Mouse (Mus musculus) thymus, adult 2 months (tissue): ENCODE measurements around the gene Rrnad1. TPM values are rescaled to one million over a fixed set of nuclear protein-coding genes. Genes with fewer than 3 reads are reported as not detected.

ENCODE experiments used
- DNase-seq: peaks from one replicate; pipeline ENCODE4 v3.0.0; 2021
- H3K27ac ChIP-seq: fragments of 200-500 bp; 2 replicates; pipeline ENCODE4 v1.5.1; 2012; ENCODE audit warnings: low read length, control low read depth; ENCODE audit not compliant: control insufficient read depth, insufficient read depth
- H3K27me3 ChIP-seq: fragments of 200-500 bp; 2 replicates; pipeline ENCODE4 v1.6.1; 2012; ENCODE audit warnings: mild to moderate bottlenecking, low read length, moderate library complexity, mixed read lengths; ENCODE audit not compliant: control insufficient read depth, insufficient read depth
- H3K36me3 ChIP-seq: fragments of 200-500 bp; 2 replicates; pipeline ENCODE4 v1.6.1; 2012; ENCODE audit warnings: mild to moderate bottlenecking, low read length, moderate library complexity; ENCODE audit not compliant: control insufficient read depth, insufficient read depth
- H3K4me1 ChIP-seq: fragments of 200-500 bp; replicated peaks from 2 replicates; pipeline ENCODE4 v1.6.1; 2012; ENCODE audit warnings: low read length; ENCODE audit not compliant: control insufficient read depth, insufficient read depth
- H3K4me3 ChIP-seq: fragments of 200-500 bp; 2 replicates; pipeline ENCODE4 v1.5.1; 2012; ENCODE audit warnings: mild to moderate bottlenecking, low read length, control low read depth, moderate library complexity; ENCODE audit not compliant: control insufficient read depth, insufficient read depth
- CTCF ChIP-seq: fragments of 200-500 bp; IDR thresholded peaks from 2 replicates; pipeline ENCODE4 v1.5.1; 2012; ENCODE audit warnings: mild to moderate bottlenecking, control low read depth, low read length, moderate library complexity, borderline replicate concordance; ENCODE audit not compliant: control insufficient read depth, poor library complexity, insufficient read depth; ENCODE audit errors: extremely low read depth
- POLR2A ChIP-seq: fragments of 200-500 bp; IDR thresholded peaks from 2 replicates; pipeline ENCODE4 v1.6.1; 2012; ENCODE audit warnings: mild to moderate bottlenecking, low read length, control low read depth, moderate library complexity; ENCODE audit not compliant: control insufficient read depth, poor library complexity, insufficient read depth; ENCODE audit errors: extremely low read depth
- WGBS: fragments of 180-500 bp; shearing (Covaris S2); methylation state at CpG from one replicate; pipeline ENCODE4 v1.1.7; 2018; 5-methylcytosine and 5-hydroxymethylcytosine counted together
- polyA plus RNA-seq: library from polyadenylated mRNA; depleted of rRNA; stranded (reverse); fragments of >200 nt; gene quantifications from 2 replicates; pipeline ENCODE4 v1.2.3, GENCODE M21; 2012

Gene Rrnad1
- polyA plus RNA-seq, 1 experiment: 75.4 TPM

DNA sequence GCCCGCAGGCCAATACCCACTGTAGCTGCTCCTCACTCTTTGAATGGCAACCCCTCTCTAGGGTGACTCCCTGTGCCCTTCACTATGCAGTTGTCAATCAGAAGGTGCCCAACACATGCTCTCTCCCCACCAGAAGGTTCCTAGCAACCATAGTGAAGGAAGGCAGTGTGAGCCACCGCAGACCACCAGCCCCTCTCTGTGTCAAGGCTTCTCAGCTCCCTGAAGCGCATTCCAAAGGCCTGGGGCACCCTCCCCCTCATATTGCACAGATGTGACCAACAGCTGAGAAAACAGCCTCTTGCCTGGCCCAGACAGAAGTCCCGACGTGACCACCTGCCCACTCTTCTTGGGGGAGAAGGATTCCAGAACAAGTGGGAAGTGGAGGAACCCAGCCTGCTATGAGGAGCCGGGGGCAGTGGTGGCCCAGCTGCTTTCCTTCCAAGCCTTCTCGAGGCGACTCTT, 41.7 kb upstream of the Rrnad1 start:
- Histone ChIP-seq H3K36me3 (no peaks in the 10 kb centered on the region), H3K27me3 (peaks cover 25% of the 10 kb centered on the region; the same call in 1 of the 2 replicates), H3K4me1 (peaks cover 14% of the 10 kb centered on the region), H3K4me3 (no peak overlapping the region), H3K27ac (no peak overlapping the region)
- 75% methylated on average over 8 of the region's 8 CpGs for WGBS
- no peak for TF ChIP-seq CTCF
- no peak for TF ChIP-seq POLR2A
- no peak for DNase-seq

DNA sequence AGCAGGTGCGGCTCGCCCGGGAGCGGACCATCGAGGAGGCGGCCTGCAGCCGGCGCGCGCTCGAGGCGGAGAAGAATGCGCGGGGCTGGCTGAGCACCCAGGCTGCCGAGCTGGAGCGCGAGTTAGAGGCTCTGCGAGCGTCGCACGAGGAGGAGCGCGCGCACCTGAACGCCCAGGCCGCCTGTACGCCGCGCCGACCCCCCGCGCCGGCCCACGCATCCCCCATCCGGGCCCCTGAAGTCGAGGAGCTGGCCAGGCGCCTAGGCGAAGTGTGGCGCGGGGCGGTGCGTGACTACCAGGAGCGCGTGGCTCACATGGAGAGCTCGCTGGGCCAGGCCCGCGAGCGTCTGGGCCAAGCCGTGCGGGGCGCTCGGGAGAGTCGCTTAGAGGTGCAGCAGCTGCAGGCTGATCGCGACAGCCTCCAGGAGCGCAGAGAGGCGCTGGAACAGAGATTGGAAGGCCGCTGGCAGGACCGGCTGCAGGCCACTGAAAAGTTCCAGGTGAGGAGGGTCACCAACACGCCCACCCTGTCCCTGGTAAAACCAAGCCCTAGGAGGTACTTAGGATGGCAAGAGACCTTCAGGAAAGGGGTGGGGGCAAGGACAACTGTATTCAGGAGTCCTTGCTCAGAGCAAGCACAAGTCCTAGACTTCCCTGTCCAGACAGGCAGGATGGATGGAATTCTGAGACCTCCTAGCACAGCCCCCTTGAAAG, 41.1 kb upstream of the Rrnad1 start:
- peaks cover 25% of the 10 kb centered on the region; the same call in 1 of the 2 replicates for H3K27me3 ChIP-seq
- WGBS: 7% methylated on average over 60 of the region's 60 CpGs
- H3K27ac ChIP-seq: no peak overlapping the region
- H3K4me3 ChIP-seq: peak overlapping the region; percentile 19; the same call in 1 of the 2 replicates
- TF ChIP-seq CTCF: no peak
- no peak for DNase-seq
- H3K4me1 ChIP-seq: peaks cover 14% of the 10 kb centered on the region
- H3K36me3 ChIP-seq: no peaks in the 10 kb centered on the region

DNA sequence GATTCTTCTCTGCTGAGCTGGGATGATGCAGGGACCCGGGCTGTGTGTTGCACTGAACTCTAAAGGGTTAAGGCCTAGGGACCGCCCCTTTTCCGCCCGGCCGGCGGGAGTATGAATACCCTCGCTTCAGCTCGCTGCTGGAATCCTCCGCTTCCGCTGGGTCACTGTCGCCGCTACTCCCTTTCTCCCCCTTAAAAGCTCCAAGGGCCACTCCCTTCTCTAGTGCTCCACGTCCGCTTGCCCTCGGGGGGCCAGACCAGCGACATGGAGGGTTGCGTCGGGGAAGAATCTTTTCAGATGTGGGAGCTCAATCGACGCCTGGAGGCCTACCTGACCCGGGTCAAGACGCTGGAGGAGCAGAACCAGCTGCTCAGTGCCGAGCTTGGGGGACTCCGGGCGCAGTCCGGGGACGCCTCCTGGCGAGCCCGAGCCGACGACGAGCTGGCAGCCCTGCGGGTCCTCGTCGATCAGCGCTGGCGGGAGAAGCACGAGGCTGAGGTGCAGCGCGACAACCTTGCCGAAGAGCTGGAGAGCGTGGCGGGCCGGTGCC, 40.5 kb upstream of the Rrnad1 start, which contains the start of gene Nes:
TSS of gene Nes (plus strand) at position 140 of the 550 bp plus-strand sequence.
- H3K27me3 ChIP-seq: peaks cover 25% of the 10 kb centered on the region; the same call in 1 of the 2 replicates
- peak; percentile 24 for DNase-seq
- TF ChIP-seq CTCF (no peak), POLR2A (no peak)
- peaks cover 14% of the 10 kb centered on the region for H3K4me1 ChIP-seq
- H3K27ac ChIP-seq: no peak within 1 kb of the TSS
- H3K36me3 ChIP-seq: no peaks in the 10 kb centered on the region
- H3K4me3 ChIP-seq: peak within 1 kb of the TSS; percentile 19; the same call in 1 of the 2 replicates
- 3% methylated on average over 44 of the region's 44 CpGs for WGBS

DNA sequence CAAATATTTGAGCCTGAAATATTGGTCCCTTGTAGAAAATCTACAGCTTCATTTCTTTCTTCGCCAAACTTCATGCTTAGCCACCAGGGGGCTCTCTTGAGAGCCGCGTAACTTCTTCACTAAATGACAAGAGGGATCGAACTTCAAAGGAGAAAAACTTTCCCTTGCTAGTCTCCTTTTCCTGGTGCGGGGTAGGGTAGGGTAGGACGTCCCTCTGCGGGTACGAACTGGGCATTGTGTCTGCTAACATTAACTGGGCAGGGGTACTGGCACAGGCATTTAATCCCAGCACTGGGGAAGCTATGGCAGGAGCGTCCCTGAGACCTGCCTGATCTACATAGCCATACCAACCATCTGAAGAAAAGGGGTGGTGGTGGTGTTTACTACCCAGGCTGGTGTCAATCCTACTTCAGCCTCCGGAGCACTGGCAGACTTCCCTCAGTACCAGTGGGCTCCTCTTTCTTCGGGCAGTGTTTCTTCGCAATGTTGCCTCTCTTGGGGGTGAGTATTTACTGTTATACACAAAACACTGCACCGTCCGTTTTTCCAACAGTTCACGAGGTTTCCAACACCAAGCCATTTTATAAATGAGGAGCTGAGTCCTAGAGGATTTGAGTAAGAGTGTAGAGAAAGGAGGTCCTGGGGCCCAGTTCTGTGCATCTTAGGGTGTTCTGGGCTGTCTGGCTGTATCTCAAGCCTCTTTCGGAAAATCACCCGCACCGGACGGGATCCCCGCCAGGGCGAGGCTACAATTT, 39.8 kb upstream of the Rrnad1 start:
- DNase-seq: peak; percentile 51
- TF ChIP-seq POLR2A (no peak), CTCF (no peak)
- 5% methylated on average over 21 of the region's 21 CpGs for WGBS
- no peak overlapping the region for H3K27ac ChIP-seq
- H3K27me3 ChIP-seq: peaks cover 25% of the 10 kb centered on the region; the same call in 1 of the 2 replicates
- H3K4me1 ChIP-seq: peaks cover 14% of the 10 kb centered on the region
- no peaks in the 10 kb centered on the region for H3K36me3 ChIP-seq
- H3K4me3 ChIP-seq: no peak overlapping the region

DNA sequence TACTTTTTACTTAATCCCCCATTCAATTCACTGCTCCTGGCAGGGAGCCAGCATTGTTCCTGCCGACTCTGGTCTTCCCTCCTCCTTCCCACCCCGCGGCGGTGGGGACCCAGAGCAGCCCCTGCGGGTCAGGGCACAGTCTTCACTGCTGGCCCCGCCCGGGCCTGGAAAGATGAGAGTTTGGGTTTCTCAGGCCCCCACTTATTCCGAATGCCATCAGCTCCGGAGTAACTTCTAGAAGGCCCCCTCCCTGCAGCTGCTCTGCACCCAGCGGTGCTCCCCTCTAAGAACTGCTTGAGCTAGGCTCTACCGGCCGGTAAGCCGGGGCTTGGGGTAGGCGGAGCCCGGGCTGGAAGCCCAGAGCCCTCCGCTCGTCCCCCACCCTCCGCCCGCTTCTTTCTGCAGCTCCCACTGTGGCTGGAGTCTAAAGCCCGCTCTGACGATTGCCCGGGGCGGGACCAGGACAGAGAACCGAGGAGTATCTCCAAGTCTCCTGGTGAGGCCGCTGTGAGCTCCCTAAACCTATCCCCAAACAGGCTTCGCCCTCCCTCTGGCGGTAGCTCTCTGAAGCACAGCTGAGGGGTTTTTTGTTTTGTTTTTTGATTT, 30.2 kb upstream of the Rrnad1 start:
- DNase-seq: peak; percentile 65

DNA sequence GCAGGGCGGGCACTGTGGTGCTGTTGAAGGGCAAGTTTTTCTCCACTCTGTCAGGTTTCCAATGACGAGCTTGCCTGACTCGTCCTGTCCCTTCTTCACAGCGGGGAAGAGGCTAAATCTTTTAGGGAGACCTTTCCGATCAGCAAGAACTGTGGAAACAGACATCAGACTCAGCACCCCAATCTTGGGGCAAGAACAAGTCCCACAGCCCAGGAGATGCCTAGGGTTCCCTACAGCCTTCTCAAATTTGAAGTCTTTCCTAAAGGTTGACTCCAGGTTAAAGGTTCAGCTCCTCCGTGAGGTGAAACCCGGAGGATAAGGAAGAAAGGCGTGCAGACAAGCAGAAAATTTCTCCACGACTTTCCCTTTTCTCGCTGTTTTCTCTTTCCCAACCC, 29.7 kb upstream of the Rrnad1 start:
- H3K27me3 ChIP-seq: no peaks in the 10 kb centered on the region; the same call in 1 of the 2 replicates
- H3K4me1 ChIP-seq: 0 out of 2 replicates have a peak, but pooled peaks cover 3% of the 10 kb centered on the region
- H3K36me3 ChIP-seq: no peaks in the 10 kb centered on the region
- H3K27ac ChIP-seq: no peak overlapping the region
- no peak for DNase-seq
- 53% methylated on average over 10 of the region's 10 CpGs for WGBS
- TF ChIP-seq CTCF: no peak
- TF ChIP-seq POLR2A: no peak
- no peak overlapping the region for H3K4me3 ChIP-seq

More for the DNA sequence above, 30.2 kb upstream of the Rrnad1 start:
- Histone ChIP-seq H3K27ac (no peak overlapping the region), H3K27me3 (no peaks in the 10 kb centered on the region; the same call in 1 of the 2 replicates), H3K4me3 (no peak overlapping the region), H3K36me3 (no peaks in the 10 kb centered on the region), H3K4me1 (0 out of 2 replicates have a peak, but pooled peaks cover 3% of the 10 kb centered on the region)
- 1% methylated on average over 27 of the region's 27 CpGs for WGBS
- TF ChIP-seq POLR2A: no peak
- TF ChIP-seq CTCF: peak; percentile 66; the same call in 1 of the 2 replicates
